Mouse (Mus musculus): ENCODE measurements at regions not wholly inside any gene's neighbourhood (a gene's known extent, or its start where the extent isn't known, plus 50 kb on each side); places are given as distances from the start of the nearest gene placed in this dataset.

GRCm38 (mm10) chr10:9119249-9119648 is 233.4 kb upstream of the Sash1 start:
- Histone ChIP-seq H3K9ac (ENCODE audit: low read depth, low read length) (no peak overlapping the region), H3K4me2 (ENCODE audit: low read depth, low read length) (no peak overlapping the region), H3K27ac (ENCODE audit: low read length) (no peak overlapping the region), H3K36me3 (ENCODE audit: control insufficient read depth, insufficient read depth, low read length) (no peaks in the 10 kb centered on the region), H3K4me3 (ENCODE audit: low read length) (no peak overlapping the region), H3K4me1 (ENCODE audit: control insufficient read depth, insufficient read depth, low read length) (no peaks in the 10 kb centered on the region), H3K27me3 (replicated peaks; ENCODE audit: control insufficient read depth, insufficient read depth, low read length) (no peaks in the 10 kb centered on the region), H3K9me3 (ENCODE audit: control insufficient read depth, low read length) (no peaks in the 10 kb centered on the region)
- 67% methylated on average over 4 of the region's 4 CpGs for WGBS
- no peak for ATAC-seq

GRCm38 (mm10) chr10:9117648-9118551 is 232.0 kb upstream of the Sash1 start:
- WGBS: 34% methylated on average over 14 of the region's 14 CpGs
- peak overlapping the region; percentile 54 for H3K4me2 ChIP-seq (ENCODE audit: low read depth, low read length)
- no peak overlapping the region for H3K9ac ChIP-seq (ENCODE audit: low read depth, low read length)
- H3K36me3 ChIP-seq (ENCODE audit: control insufficient read depth, insufficient read depth, low read length): no peaks in the 10 kb centered on the region
- peak; percentile 85 for ATAC-seq
- H3K27me3 ChIP-seq (replicated peaks; ENCODE audit: control insufficient read depth, insufficient read depth, low read length): no peaks in the 10 kb centered on the region
- no peaks in the 10 kb centered on the region for H3K9me3 ChIP-seq (ENCODE audit: control insufficient read depth, low read length)
- H3K4me3 ChIP-seq (ENCODE audit: low read length): peak overlapping the region; percentile 36
- H3K27ac ChIP-seq (ENCODE audit: low read length): no peak overlapping the region
- H3K4me1 ChIP-seq (ENCODE audit: control insufficient read depth, insufficient read depth, low read length): no peaks in the 10 kb centered on the region

DNA sequence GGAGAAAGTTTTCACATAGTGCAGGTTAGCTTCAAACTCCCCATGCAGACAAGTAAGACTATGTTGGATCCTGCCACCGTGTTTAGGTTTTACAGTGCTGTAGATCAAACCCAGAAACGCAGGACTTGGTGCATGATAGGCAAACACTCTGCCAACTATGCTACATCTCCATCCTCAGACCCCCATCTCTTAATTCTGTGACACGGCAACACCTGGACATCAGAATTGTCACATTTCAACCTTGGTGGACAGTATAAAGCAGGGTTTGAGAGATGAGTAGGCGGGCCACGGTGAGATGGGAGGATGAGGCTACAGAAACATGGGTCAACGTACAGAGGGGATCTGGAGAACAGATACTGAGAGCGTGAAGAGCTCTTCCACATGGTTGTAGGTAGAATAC is 231.3 kb upstream of the Sash1 start:
- Histone ChIP-seq H3K27ac (ENCODE audit: low read length) (no peak overlapping the region), H3K4me1 (ENCODE audit: control insufficient read depth, insufficient read depth, low read length) (no peaks in the 10 kb centered on the region), H3K36me3 (ENCODE audit: control insufficient read depth, insufficient read depth, low read length) (no peaks in the 10 kb centered on the region), H3K27me3 (replicated peaks; ENCODE audit: control insufficient read depth, insufficient read depth, low read length) (no peaks in the 10 kb centered on the region), H3K4me3 (ENCODE audit: low read length) (no peak overlapping the region), H3K9me3 (ENCODE audit: control insufficient read depth, low read length) (no peaks in the 10 kb centered on the region), H3K9ac (ENCODE audit: low read depth, low read length) (no peak overlapping the region), H3K4me2 (ENCODE audit: low read depth, low read length) (peak overlapping the region; percentile 54)
- ATAC-seq: no peak
- 95% methylated on average over 7 of the region's 7 CpGs for WGBS

- Histone ChIP-seq H3K27ac (ENCODE audit: low read length) (no peak overlapping the region), H3K4me3 (ENCODE audit: low read length) (no peak overlapping the region), H3K4me2 (ENCODE audit: low read depth, low read length) (no peak overlapping the region), H3K9me3 (ENCODE audit: control insufficient read depth, low read length) (0 out of 2 replicates have a peak, but pooled peaks cover 5% of the 10 kb centered on the region), H3K9ac (ENCODE audit: low read depth, low read length) (no peak overlapping the region), H3K4me1 (ENCODE audit: control insufficient read depth, insufficient read depth, low read length) (no peaks in the 10 kb centered on the region), H3K36me3 (ENCODE audit: control insufficient read depth, insufficient read depth, low read length) (no peaks in the 10 kb centered on the region), H3K27me3 (replicated peaks; ENCODE audit: control insufficient read depth, insufficient read depth, low read length) (no peaks in the 10 kb centered on the region)
- ATAC-seq: no peak
- 70% methylated on average over 5 of the region's 5 CpGs for WGBS
These were observed 227.8 kb upstream of the Sash1 start for GRCm38 (mm10) chr10:9113706-9114105.

DNA sequence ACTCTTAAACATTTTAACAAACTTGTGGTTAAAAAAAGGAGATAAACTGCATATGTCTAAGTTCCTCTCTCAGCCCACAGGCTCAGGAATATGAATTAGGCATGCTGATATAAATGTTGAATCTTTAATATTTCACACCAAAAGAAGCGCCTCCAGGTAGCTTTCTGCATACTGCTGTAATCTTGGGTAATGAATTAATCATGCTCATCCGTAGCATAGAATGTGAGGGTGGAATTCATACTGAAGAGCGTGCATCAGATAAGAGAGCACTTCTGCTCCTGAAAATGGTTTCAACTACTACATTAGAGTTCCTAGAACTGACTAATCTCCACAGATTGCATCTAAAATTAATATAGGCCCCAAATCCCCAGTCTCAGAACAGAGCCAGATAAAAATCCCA is 225.2 kb upstream of the Sash1 start:
- Histone ChIP-seq H3K36me3 (ENCODE audit: control insufficient read depth, insufficient read depth, low read length) (no peaks in the 10 kb centered on the region), H3K9ac (ENCODE audit: low read depth, low read length) (no peak overlapping the region), H3K4me2 (ENCODE audit: low read depth, low read length) (no peak overlapping the region), H3K4me1 (ENCODE audit: control insufficient read depth, insufficient read depth, low read length) (no peaks in the 10 kb centered on the region), H3K4me3 (ENCODE audit: low read length) (no peak overlapping the region), H3K9me3 (ENCODE audit: control insufficient read depth, low read length) (0 out of 2 replicates have a peak, but pooled peaks cover 5% of the 10 kb centered on the region), H3K27me3 (replicated peaks; ENCODE audit: control insufficient read depth, insufficient read depth, low read length) (no peaks in the 10 kb centered on the region), H3K27ac (ENCODE audit: low read length) (no peak overlapping the region)
- no peak for ATAC-seq
- WGBS: 88% methylated on average over 3 of the region's 3 CpGs

DNA sequence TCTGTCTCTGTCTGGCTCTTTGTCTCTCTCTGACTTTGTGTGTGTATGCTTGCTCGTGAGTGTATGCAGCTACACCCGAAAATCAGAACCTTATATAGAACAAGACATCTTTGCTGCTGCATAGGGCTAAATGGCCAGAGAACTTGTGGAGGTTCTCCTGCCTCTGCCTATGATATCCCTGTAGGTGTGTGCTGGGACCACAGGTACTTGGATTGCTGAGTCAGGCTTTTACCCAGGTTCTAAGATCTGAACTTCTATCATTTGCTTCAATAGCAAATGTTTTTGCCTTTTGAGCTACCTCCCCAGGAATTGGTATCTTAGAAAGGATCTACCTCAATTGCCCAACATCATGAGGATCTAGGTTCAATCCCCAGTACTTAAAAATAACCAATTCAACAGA is 210.3 kb upstream of the Sash1 start:
- Histone ChIP-seq H3K9me3 (ENCODE audit: control insufficient read depth, low read length) (no peaks in the 10 kb centered on the region), H3K36me3 (ENCODE audit: control insufficient read depth, insufficient read depth, low read length) (no peaks in the 10 kb centered on the region), H3K27me3 (replicated peaks; ENCODE audit: control insufficient read depth, insufficient read depth, low read length) (no peaks in the 10 kb centered on the region), H3K27ac (ENCODE audit: low read length) (no peak overlapping the region), H3K4me3 (ENCODE audit: low read length) (no peak overlapping the region), H3K9ac (ENCODE audit: low read depth, low read length) (no peak overlapping the region), H3K4me2 (ENCODE audit: low read depth, low read length) (no peak overlapping the region), H3K4me1 (ENCODE audit: control insufficient read depth, insufficient read depth, low read length) (no peaks in the 10 kb centered on the region)
- no peak for ATAC-seq
- WGBS: 67% methylated on average over 2 of the region's 2 CpGs

GRCm38 (mm10) chr10:9095163-9095562 is 209.3 kb upstream of the Sash1 start:
- H3K4me1 ChIP-seq (ENCODE audit: control insufficient read depth, insufficient read depth, low read length): no peaks in the 10 kb centered on the region
- H3K9ac ChIP-seq (ENCODE audit: low read depth, low read length): no peak overlapping the region
- H3K27ac ChIP-seq (ENCODE audit: low read length): no peak overlapping the region
- H3K36me3 ChIP-seq (ENCODE audit: control insufficient read depth, insufficient read depth, low read length): no peaks in the 10 kb centered on the region
- H3K9me3 ChIP-seq (ENCODE audit: control insufficient read depth, low read length): no peaks in the 10 kb centered on the region
- no peak overlapping the region for H3K4me3 ChIP-seq (ENCODE audit: low read length)
- H3K27me3 ChIP-seq (replicated peaks; ENCODE audit: control insufficient read depth, insufficient read depth, low read length): no peaks in the 10 kb centered on the region
- WGBS: 69% methylated on average over 6 of the region's 6 CpGs
- no peak for ATAC-seq
- H3K4me2 ChIP-seq (ENCODE audit: low read depth, low read length): no peak overlapping the region

- Histone ChIP-seq H3K9me3 (ENCODE audit: control insufficient read depth, low read length) (no peaks in the 10 kb centered on the region), H3K9ac (ENCODE audit: low read depth, low read length) (no peak overlapping the region), H3K36me3 (ENCODE audit: control insufficient read depth, insufficient read depth, low read length) (no peaks in the 10 kb centered on the region), H3K27ac (ENCODE audit: low read length) (no peak overlapping the region), H3K4me1 (ENCODE audit: control insufficient read depth, insufficient read depth, low read length) (no peaks in the 10 kb centered on the region), H3K4me3 (ENCODE audit: low read length) (no peak overlapping the region), H3K27me3 (replicated peaks; ENCODE audit: control insufficient read depth, insufficient read depth, low read length) (no peaks in the 10 kb centered on the region), H3K4me2 (ENCODE audit: low read depth, low read length) (no peak overlapping the region)
- 43% methylated on average over 10 of the region's 10 CpGs for WGBS
- ATAC-seq: no peak
These were observed 206.5 kb upstream of the Sash1 start for GRCm38 (mm10) chr10:9092237-9092885.

DNA sequence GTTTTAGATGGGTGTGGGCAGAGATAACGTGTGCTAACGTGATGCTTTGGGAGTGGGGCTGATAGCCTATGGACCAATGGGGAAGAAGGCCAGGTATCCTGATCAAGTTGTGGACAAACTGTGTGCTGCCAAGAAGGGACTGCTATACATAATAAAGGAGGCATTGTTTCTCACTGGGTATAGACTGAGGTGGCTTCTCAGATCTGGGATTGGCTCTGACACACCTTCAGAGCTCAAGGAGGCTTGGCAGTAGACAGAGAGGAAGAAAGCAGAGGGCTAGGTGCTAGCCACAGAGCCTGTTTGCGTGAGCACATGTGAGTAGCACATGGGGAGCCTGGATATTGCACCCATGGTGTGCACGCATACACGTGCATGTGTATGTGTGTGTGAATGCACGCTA is 205.1 kb upstream of the Sash1 start:
- H3K27me3 ChIP-seq (replicated peaks; ENCODE audit: control insufficient read depth, insufficient read depth, low read length): no peaks in the 10 kb centered on the region

More for the DNA sequence above, 205.1 kb upstream of the Sash1 start:
- Histone ChIP-seq H3K9me3 (ENCODE audit: control insufficient read depth, low read length) (no peaks in the 10 kb centered on the region), H3K27ac (ENCODE audit: low read length) (no peak overlapping the region), H3K9ac (ENCODE audit: low read depth, low read length) (no peak overlapping the region), H3K4me1 (ENCODE audit: control insufficient read depth, insufficient read depth, low read length) (no peaks in the 10 kb centered on the region), H3K4me2 (ENCODE audit: low read depth, low read length) (no peak overlapping the region), H3K36me3 (ENCODE audit: control insufficient read depth, insufficient read depth, low read length) (no peaks in the 10 kb centered on the region), H3K4me3 (ENCODE audit: low read length) (no peak overlapping the region)
- WGBS: 84% methylated on average over 6 of the region's 6 CpGs
- ATAC-seq: no peak
